Mouse (Mus musculus) liver, embryonic 16.5 days (tissue): ENCODE data around the gene Ankrd31. TPM values are rescaled to one million over a fixed set of nuclear protein-coding genes. Genes with fewer than 3 reads are reported as not detected.

ENCODE experiments used
- ATAC-seq: fragments of 200-750 bp; cut with Nextera tagmentation; 2 replicates; pipeline ENCODE4 v1.8.0; 2017; ENCODE audit warnings: low read depth, mild to moderate bottlenecking, moderate number of reproducible peaks, moderate library complexity
- H3K27ac ChIP-seq: fragments of 300-500 bp; sonication (generic); 2 replicates; pipeline ENCODE4 v1.5.1; 2014; ENCODE audit warnings: mild to moderate bottlenecking, low read length
- H3K27me3 ChIP-seq: fragments of 300-500 bp; sonication (generic); 2 replicates; pipeline ENCODE4 v1.6.1; 2014; ENCODE audit warnings: low read depth, low read length, mixed read lengths; ENCODE audit not compliant: control insufficient read depth, insufficient read depth
- H3K36me3 ChIP-seq: fragments of 300-500 bp; sonication (generic); 2 replicates; pipeline ENCODE4 v1.6.1; 2014; ENCODE audit warnings: mild to moderate bottlenecking; ENCODE audit not compliant: control insufficient read depth, insufficient read depth
- H3K4me1 ChIP-seq: fragments of 300-500 bp; sonication (generic); 2 replicates; pipeline ENCODE4 v1.6.1; 2014; ENCODE audit warnings: low read depth, low read length, mixed read lengths; ENCODE audit not compliant: control insufficient read depth
- H3K4me2 ChIP-seq: fragments of 300-500 bp; sonication (generic); 2 replicates; pipeline ENCODE4 v1.6.1; 2014; ENCODE audit warnings: low read depth, low read length, mixed read lengths
- H3K4me3 ChIP-seq: fragments of 300-500 bp; sonication (generic); 2 replicates; pipeline ENCODE4 v1.5.1; 2014; ENCODE audit warnings: low read depth, mild to moderate bottlenecking, low read length
- H3K9ac ChIP-seq: fragments of 300-500 bp; sonication (generic); 2 replicates; pipeline ENCODE4 v1.6.1; 2014; ENCODE audit warnings: low read depth, low read length
- H3K9me3 ChIP-seq: fragments of 300-500 bp; sonication (generic); replicated peaks from 2 replicates; pipeline ENCODE4 v1.6.1; 2016; ENCODE audit warnings: low read length; ENCODE audit not compliant: control insufficient read depth
- WGBS: fragments of 180-500 bp; shearing (Covaris S2); extraction: QIAGEN DNeasy Blood & Tissue Kit; methylation state at CpG from one replicate; pipeline ENCODE4 v1.1.7; 2014; ENCODE audit not compliant: insufficient replicate concordance; 5-methylcytosine and 5-hydroxymethylcytosine counted together
- polyA plus RNA-seq: library from polyadenylated mRNA; unstranded; fragments of >200 nt; fragmentation: Nextera tagmentation; extraction: Ambion mirVana; gene quantifications from 2 replicates; pipeline ENCODE4 v1.2.1, GENCODE M21; 2015

Ankrd31 gene
- polyA plus RNA-seq, result 0.02 TPM in 2 replicates

DNA sequence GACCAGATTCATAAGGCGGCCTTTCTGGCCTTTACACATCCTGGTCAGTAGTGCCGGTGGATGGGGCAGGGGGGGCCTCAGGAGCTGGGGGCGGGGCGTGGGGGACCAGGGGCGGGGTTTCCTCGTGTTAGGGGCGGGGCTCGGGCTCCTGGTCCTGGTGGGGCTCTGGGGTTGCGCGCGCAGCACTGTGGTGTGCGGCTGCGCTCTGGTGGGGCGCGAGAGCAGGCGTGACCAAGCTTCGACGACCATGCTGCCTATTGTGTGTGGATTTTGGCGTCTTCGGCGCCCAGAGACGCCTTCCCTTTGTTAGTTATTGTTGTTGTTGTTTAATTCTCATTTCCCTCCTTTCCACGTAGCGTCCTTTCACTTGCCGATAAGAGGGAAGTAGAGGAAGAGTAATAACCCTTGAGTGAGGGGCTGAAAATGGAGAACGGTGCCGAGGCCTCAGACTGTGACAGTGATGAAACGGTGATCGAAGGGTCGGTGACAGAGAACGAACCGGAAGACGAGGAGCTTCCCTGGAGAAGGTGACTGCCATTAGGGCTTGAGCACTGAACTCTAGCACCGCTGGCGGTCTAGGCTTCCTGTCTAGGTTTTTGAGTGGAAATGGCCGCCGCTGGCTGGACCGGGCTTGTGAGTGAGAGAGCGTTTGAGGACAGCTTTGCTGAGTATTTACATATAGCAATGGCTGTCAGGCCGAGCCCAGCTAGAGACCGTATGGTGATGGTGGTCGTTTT lies at the start of gene Ankrd31:
Gene Ankrd31 (plus strand): TSS at position 164 of the 737 bp plus-strand sequence.
- Histone ChIP-seq H3K4me3 (no peak within 1 kb of the TSS), H3K4me1 (no peaks in the 10 kb centered on the region), H3K9ac (no peak within 1 kb of the TSS), H3K4me2 (no peak within 1 kb of the TSS), H3K27ac (no peak within 1 kb of the TSS), H3K9me3 (no peaks in the 10 kb centered on the region; the same call in 1 of the 2 replicates), H3K36me3 (no peaks in the 10 kb centered on the region), H3K27me3 (no peaks in the 10 kb centered on the region)
- no peak for ATAC-seq
- WGBS, result 83% methylated on average over 42 of the region's 42 CpGs

DNA sequence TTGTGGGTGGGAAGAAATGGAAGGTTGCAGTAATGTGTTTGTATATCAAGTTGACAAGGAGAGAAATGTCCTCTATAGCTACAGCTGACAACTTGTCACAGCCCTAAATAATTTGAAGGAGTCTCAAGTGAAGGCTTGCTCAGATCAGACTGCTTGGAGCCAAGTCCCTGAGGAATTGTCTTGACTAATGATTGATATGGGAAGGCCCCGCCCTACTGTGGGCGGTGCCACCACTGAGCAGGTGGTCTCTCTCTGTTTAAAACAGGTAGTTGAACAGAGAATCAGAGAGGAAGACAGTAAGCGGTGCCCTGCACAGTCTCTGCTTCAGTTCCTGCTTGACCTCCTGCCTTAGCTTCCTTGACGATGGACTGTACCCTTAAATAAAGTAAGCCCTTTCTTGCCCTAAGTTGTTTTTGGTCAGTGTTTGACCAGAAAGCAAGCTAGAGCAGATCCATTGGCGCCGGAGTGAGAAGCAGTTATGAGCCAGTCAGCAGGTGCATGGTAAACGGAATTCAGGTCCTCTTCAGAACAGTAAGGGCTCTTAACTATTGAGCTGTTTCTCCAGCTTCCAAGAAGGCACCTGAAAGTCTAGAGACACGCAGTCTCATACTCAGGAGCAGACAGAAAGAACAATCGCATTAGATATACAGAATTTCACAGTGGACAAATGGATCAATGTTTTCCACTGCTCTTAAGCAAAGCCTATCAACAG lies 45.3 kb upstream of the Ankrd31 start:
- no peaks in the 10 kb centered on the region for H3K9me3 ChIP-seq
- no peak for ATAC-seq
- no peaks in the 10 kb centered on the region for H3K27me3 ChIP-seq
- H3K4me2 ChIP-seq, result no peak overlapping the region
- no peak overlapping the region for H3K9ac ChIP-seq
- peaks cover 6% of the 10 kb centered on the region for H3K4me1 ChIP-seq
- H3K27ac ChIP-seq, result no peak overlapping the region
- no peaks in the 10 kb centered on the region for H3K36me3 ChIP-seq
- H3K4me3 ChIP-seq, result no peak overlapping the region
- 67% methylated on average over 9 of the region's 9 CpGs for WGBS

DNA sequence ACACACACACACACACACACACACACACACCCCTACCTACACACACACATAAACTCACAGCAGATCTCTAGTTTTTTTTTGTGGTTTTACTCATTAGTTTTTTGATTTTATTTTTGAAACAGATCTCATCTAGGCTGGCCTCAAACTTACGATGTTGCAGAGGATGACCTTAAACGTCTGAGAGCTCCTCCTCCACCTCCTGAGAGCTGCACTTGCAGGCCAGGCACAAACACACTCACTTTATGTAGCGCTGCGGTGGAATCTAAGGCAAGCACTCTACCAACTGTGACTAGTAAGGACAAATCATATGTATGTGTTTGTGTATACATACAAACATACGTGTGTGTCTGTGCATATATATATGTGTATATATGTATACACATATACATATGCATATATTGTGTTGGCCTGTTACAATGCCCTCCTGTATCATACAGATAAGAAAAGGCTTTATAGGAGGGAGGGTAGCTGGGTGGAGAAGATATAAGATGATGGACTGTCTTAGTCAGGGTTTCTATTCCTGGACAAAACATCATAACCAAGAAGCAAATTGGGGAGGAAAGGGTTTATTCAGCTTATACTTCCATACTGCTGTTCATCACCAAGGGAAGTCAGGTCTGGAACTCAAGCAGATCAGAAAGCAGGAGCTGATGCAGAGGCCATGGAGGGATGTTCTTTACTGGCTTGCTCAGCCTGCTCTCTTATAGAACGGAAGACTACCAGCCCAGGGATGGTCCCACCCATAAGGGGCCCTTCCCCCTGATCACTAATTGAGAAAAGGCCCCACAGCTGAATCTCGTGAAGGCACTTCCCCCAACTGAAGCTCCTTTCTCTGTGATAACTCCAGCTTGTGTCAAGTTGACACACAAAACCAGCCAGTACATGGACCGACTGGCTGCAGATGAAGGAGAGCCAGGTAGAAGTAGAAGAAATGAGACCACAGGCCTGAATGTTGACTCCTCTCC lies 38.5 kb upstream of the Ankrd31 start:
- no peaks in the 10 kb centered on the region for H3K27me3 ChIP-seq
- ATAC-seq, result peak; percentile 97
- H3K27ac ChIP-seq, result peak overlapping the region; percentile 47
- H3K4me3 ChIP-seq, result no peak overlapping the region
- H3K36me3 ChIP-seq, result no peaks in the 10 kb centered on the region
- H3K4me1 ChIP-seq, result peaks cover 8% of the 10 kb centered on the region
- 36% methylated on average over 8 of the region's 8 CpGs for WGBS
- no peaks in the 10 kb centered on the region for H3K9me3 ChIP-seq
- no peak overlapping the region; the same call in 1 of the 2 replicates for H3K4me2 ChIP-seq
- H3K9ac ChIP-seq, result no peak overlapping the region

DNA sequence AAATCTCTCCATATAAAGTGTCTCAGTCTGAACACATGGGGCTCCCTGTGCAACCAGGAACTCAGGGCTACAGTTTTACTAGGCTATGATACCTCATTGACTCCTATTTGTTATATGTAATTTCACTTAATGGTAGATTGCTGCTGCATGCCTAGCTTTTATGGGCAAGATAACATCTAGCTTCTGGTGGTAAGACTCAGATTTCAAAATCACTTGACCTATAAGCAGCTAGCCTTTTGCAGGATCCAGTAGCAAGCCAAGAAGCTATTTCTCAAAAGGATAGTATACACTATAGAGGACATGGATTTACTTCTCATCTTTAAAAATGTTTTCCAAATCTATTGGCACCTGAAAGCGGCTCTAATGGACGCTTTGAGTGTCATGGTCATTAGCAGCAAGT lies 31.8 kb upstream of the Ankrd31 start:
- Histone ChIP-seq H3K4me2 (no peak overlapping the region), H3K27me3 (no peaks in the 10 kb centered on the region), H3K36me3 (no peaks in the 10 kb centered on the region), H3K4me1 (no peaks in the 10 kb centered on the region; the same call in 1 of the 2 replicates), H3K4me3 (no peak overlapping the region), H3K9ac (no peak overlapping the region), H3K9me3 (no peaks in the 10 kb centered on the region), H3K27ac (no peak overlapping the region)
- ATAC-seq, result no peak
- whole genome bisulfite sequencing, result 78% methylated on average over 2 of the region's 2 CpGs

DNA sequence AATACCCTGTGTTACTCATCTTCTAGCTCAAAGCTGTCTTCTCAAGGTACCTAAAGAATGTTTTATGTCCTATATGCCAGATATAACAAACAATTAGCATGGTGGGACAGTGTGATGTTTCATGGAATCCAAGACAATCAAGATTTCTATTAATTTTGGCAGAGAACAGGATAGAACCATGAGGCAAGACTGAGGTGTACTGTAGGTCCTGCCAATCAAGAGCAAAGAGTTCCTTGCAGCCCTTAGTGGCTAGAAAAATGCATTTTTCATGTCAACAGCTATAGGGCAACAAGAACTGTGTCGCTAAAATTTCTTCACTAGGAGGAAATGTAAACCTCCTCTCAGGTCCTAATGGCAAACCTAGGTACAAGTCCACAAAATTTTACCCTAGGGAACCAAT lies 30.3 kb upstream of the Ankrd31 start:
- H3K9ac ChIP-seq, result no peak overlapping the region
- no peak overlapping the region for H3K27ac ChIP-seq
- ATAC-seq, result no peak
- no peaks in the 10 kb centered on the region for H3K36me3 ChIP-seq
- WGBS, result 42% methylated on average over 1 of the region's 1 CpGs
- no peaks in the 10 kb centered on the region for H3K9me3 ChIP-seq
- H3K27me3 ChIP-seq, result no peaks in the 10 kb centered on the region
- no peaks in the 10 kb centered on the region; the same call in 1 of the 2 replicates for H3K4me1 ChIP-seq
- no peak overlapping the region for H3K4me2 ChIP-seq
- no peak overlapping the region for H3K4me3 ChIP-seq

DNA sequence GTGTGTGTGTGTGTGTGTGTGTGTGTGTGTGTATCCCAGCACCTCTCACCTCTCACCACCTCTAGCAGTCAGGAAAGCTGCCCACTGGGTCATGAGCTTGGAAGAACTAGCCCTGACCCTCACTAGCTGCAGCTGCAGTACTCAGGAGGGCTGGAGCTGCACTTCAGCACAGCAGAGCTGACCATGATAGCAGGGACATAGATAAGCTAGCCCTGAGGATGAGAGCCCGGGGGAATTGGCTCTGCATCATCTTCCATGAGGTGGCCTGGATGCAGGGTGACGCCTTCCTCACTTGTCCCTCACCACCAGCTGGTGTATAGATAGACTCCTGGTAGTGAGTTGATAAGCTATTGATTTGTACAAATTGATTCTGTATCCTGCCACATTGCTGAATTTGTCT lies 28.1 kb upstream of the Ankrd31 start:
- H3K4me3 ChIP-seq, result no peak overlapping the region
- no peaks in the 10 kb centered on the region; the same call in 1 of the 2 replicates for H3K4me1 ChIP-seq
- H3K9ac ChIP-seq, result no peak overlapping the region
- no peaks in the 10 kb centered on the region for H3K9me3 ChIP-seq
- ATAC-seq, result peak; percentile 51
- no peaks in the 10 kb centered on the region for H3K36me3 ChIP-seq
- 31% methylated on average over 2 of the region's 2 CpGs for WGBS
- no peak overlapping the region for H3K4me2 ChIP-seq
- H3K27me3 ChIP-seq, result no peaks in the 10 kb centered on the region
- H3K27ac ChIP-seq, result no peak overlapping the region

DNA sequence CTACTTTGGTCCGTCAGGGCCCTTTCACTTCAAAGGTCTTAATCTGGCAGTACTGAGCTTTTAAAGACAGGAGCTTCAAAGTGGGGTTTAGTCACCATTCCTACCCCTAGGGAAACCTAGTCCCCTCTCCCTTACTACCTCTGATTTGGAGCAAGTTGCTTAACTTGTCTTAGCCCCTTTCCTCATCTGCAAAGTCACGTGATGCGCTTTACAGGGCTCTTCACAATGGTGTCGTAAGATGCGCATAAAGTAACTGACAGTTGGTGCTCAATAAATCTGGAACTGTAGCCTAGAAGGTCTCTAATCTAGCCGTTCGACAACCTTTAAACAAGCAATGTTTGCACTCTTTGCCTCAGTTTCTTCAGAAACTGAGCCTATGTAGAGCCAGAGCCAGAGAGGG lies 19.8 kb upstream of the Ankrd31 start:
- no peak overlapping the region for H3K4me2 ChIP-seq
- H3K9ac ChIP-seq, result no peak overlapping the region
- no peak overlapping the region for H3K27ac ChIP-seq
- H3K4me1 ChIP-seq, result no peaks in the 10 kb centered on the region
- H3K27me3 ChIP-seq, result no peaks in the 10 kb centered on the region
- H3K4me3 ChIP-seq, result no peak overlapping the region
- H3K36me3 ChIP-seq, result no peaks in the 10 kb centered on the region
- WGBS, result 64% methylated on average over 7 of the region's 7 CpGs
- ATAC-seq, result no peak
- no peaks in the 10 kb centered on the region for H3K9me3 ChIP-seq

DNA sequence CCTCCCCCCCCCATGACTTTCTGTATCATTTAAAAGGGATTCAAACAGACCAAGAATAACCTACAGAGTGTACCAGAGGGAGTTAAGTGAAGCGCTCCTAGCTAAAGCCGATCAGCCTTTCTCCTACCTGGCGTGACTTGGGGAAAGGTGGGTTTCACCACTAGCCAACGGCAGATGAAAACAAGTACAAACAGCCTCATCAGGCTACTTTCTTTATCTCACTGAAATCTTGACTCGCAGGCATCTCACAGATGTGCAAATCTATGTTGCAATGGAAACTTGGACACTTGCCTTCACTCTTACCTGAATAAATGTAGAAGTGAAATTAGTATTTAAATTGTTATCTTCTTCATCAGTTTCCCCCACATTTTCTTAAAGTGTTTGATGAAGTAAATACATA lies 18.9 kb upstream of the Ankrd31 start:
- no peak overlapping the region for H3K9ac ChIP-seq
- H3K4me1 ChIP-seq, result no peaks in the 10 kb centered on the region
- H3K4me3 ChIP-seq, result no peak overlapping the region
- H3K36me3 ChIP-seq, result no peaks in the 10 kb centered on the region
- H3K4me2 ChIP-seq, result no peak overlapping the region
- no peak overlapping the region for H3K27ac ChIP-seq
- ATAC-seq, result no peak
- 73% methylated on average over 5 of the region's 5 CpGs for WGBS
- H3K9me3 ChIP-seq, result no peaks in the 10 kb centered on the region
- no peaks in the 10 kb centered on the region for H3K27me3 ChIP-seq
